Mouse (Mus musculus) gonadal fat pad, adult 2 months (tissue): ENCODE results near the gene Myg1. TPM values are rescaled to one million over a fixed set of nuclear protein-coding genes. Genes with fewer than 3 reads are reported as not detected.
"Not testable (repeated sequence)": the region's sequence is repeated elsewhere in the genome, so short reads cannot be mapped to it uniquely, and the experiment has no call there.

Experiments used
- DNase-seq: peaks from one replicate; pipeline ENCODE4 v3.0.0-alpha.2; 2012; ENCODE audit warnings: low read depth
- polyA plus RNA-seq: library from polyadenylated mRNA; depleted of rRNA; stranded (reverse); fragments of >200 nt; gene quantifications from 2 replicates; pipeline ENCODE4 v1.2.3, GENCODE M21; 2012; rRNA removed

Myg1 gene
- polyA plus RNA-seq, result 52.7 and 56.4 TPM in 2 replicates

GRCm38 (mm10) chr15:102331610-102332015, at the start of gene Myg1:
Myg1 (plus strand) TSS chr15:102331709.
- DNase-seq, result no peak

- DNase-seq, result no peak
Measured at GRCm38 (mm10) chr15:102282463-102283292, 48.8 kb upstream of the Myg1 start.

- DNase-seq, result no peak
Measured at GRCm38 (mm10) chr15:102283648-102284047, 47.9 kb upstream of the Myg1 start.

GRCm38 (mm10) chr15:102287395-102287794, 44.1 kb upstream of the Myg1 start:
- no peak for DNase-seq

- no peak for DNase-seq
Measured at GRCm38 (mm10) chr15:102295633-102296367, 35.7 kb upstream of the Myg1 start, which contains the start of gene Espl1. Espl1 (plus strand) TSS chr15:102296266.

GRCm38 (mm10) chr15:102296368-102297006, 35.0 kb upstream of the Myg1 start:
- no peak for DNase-seq

GRCm38 (mm10) chr15:102302542-102302941, 29.0 kb upstream of the Myg1 start:
- DNase-seq, result no peak

- no peak for DNase-seq
Measured at GRCm38 (mm10) chr15:102308717-102309116, 22.8 kb upstream of the Myg1 start.

- no peak for DNase-seq
Measured at GRCm38 (mm10) chr15:102310074-102310845, 21.2 kb upstream of the Myg1 start.

- no peak for DNase-seq
Measured at GRCm38 (mm10) chr15:102311489-102311888, 20.0 kb upstream of the Myg1 start.

- no peak for DNase-seq
Measured at GRCm38 (mm10) chr15:102315292-102315691, 16.2 kb upstream of the Myg1 start.

- no peak for DNase-seq
Measured at GRCm38 (mm10) chr15:102316263-102316662, 15.2 kb upstream of the Myg1 start.

GRCm38 (mm10) chr15:102324654-102325473, 6.6 kb upstream of the Myg1 start:
- no peak for DNase-seq

GRCm38 (mm10) chr15:102326022-102326576, 5.4 kb upstream of the Myg1 start, which contains the start of gene Pfdn5:
Pfdn5 (plus strand) TSS chr15:102326116.
- DNase-seq, result no peak

- no peak for DNase-seq
Measured at GRCm38 (mm10) chr15:102326892-102327291, 4.6 kb upstream of the Myg1 start.

GRCm38 (mm10) chr15:102335254-102335653, 3.7 kb downstream of the Myg1 start:
- no peak for DNase-seq

GRCm38 (mm10) chr15:102335925-102336324, 4.4 kb downstream of the Myg1 start:
- DNase-seq, result not testable (repeated sequence)

- no peak for DNase-seq
Measured at GRCm38 (mm10) chr15:102336946-102337345, 5.4 kb downstream of the Myg1 start.

- DNase-seq, result no peak
Measured at GRCm38 (mm10) chr15:102339612-102340011, 8.1 kb downstream of the Myg1 start.

GRCm38 (mm10) chr15:102341580-102341979, 10.1 kb downstream of the Myg1 start:
- DNase-seq, result no peak
